Mouse (Mus musculus) testis, adult 2 months (tissue): ENCODE measurements at regions not wholly inside any gene's neighbourhood (a gene's known extent, or its start where the extent isn't known, plus 50 kb on each side); places are given as distances from the start of the nearest gene placed in this dataset.
"Not testable (repeated sequence)": the region's sequence is repeated elsewhere in the genome, so short reads cannot be mapped to it uniquely, and the experiment has no call there.

ENCODE experiments used
- H3K27ac ChIP-seq: fragments of 200-500 bp; 2 replicates; pipeline ENCODE4 v1.5.1; 2012; ENCODE audit warnings: low read depth, low read length; ENCODE audit not compliant: control insufficient read depth, insufficient read depth
- H3K27me3 ChIP-seq: fragments of 200-500 bp; 2 replicates; pipeline ENCODE4 v1.6.1; 2012; ENCODE audit warnings: mild to moderate bottlenecking, low read length, moderate library complexity; ENCODE audit not compliant: control insufficient read depth, insufficient read depth
- H3K36me3 ChIP-seq: fragments of 200-500 bp; 2 replicates; pipeline ENCODE4 v1.6.1; 2012; ENCODE audit warnings: mild to moderate bottlenecking, low read length; ENCODE audit not compliant: control insufficient read depth, insufficient read depth
- H3K4me1 ChIP-seq: fragments of 200-500 bp; 2 replicates; pipeline ENCODE4 v1.6.1; 2012; ENCODE audit warnings: low read length; ENCODE audit not compliant: control insufficient read depth, insufficient read depth
- H3K4me3 ChIP-seq: fragments of 200-500 bp; 2 replicates; pipeline ENCODE4 v1.5.1; 2012; ENCODE audit warnings: low read depth, mild to moderate bottlenecking, low read length, moderate library complexity, mixed read lengths; ENCODE audit not compliant: control insufficient read depth
- CTCF ChIP-seq: fragments of 200-500 bp; IDR thresholded peaks from 2 replicates; pipeline ENCODE4 v1.5.1; 2012; ENCODE audit warnings: low read depth, mild to moderate bottlenecking, inconsistent platforms, low read length, moderate library complexity; ENCODE audit not compliant: control insufficient read depth, insufficient read depth, insufficient replicate concordance
- POLR2A ChIP-seq: fragments of 200-500 bp; IDR thresholded peaks from 2 replicates; pipeline ENCODE4 v1.6.1; 2012; ENCODE audit warnings: low read depth, mild to moderate bottlenecking, inconsistent platforms, low read length, moderate library complexity; ENCODE audit not compliant: control insufficient read depth

- H3K36me3 ChIP-seq, H3K27me3 ChIP-seq, H3K4me1 ChIP-seq, H3K4me3 ChIP-seq, H3K27ac ChIP-seq: not testable (repeated sequence)
These were observed 1149.5 kb upstream of the 2610301B20Rik start for GRCm38 (mm10) chr4:9724801-9725200.

- no peak for TF ChIP-seq POLR2A
- TF ChIP-seq CTCF: no peak
- H3K4me1 ChIP-seq: no peaks in the 10 kb centered on the region
- no peak overlapping the region for H3K4me3 ChIP-seq
- H3K27me3 ChIP-seq: no peaks in the 10 kb centered on the region
- H3K36me3 ChIP-seq: no peaks in the 10 kb centered on the region
- no peak overlapping the region for H3K27ac ChIP-seq
These were observed 1136.6 kb upstream of the 2610301B20Rik start for GRCm38 (mm10) chr4:9737691-9738090.

GRCm38 (mm10) chr4:9747411-9747938 lies 1126.8 kb upstream of the 2610301B20Rik start:
- TF ChIP-seq CTCF: no peak
- TF ChIP-seq POLR2A: no peak
- no peaks in the 10 kb centered on the region for H3K27me3 ChIP-seq
- H3K4me1 ChIP-seq: no peaks in the 10 kb centered on the region
- H3K4me3 ChIP-seq: no peak overlapping the region
- H3K36me3 ChIP-seq: no peaks in the 10 kb centered on the region
- no peak overlapping the region for H3K27ac ChIP-seq

- TF ChIP-seq POLR2A (no peak), CTCF (no peak)
- no peaks in the 10 kb centered on the region for H3K36me3 ChIP-seq
- no peak overlapping the region for H3K27ac ChIP-seq
- no peak overlapping the region for H3K4me3 ChIP-seq
- no peaks in the 10 kb centered on the region for H3K27me3 ChIP-seq
- H3K4me1 ChIP-seq: no peaks in the 10 kb centered on the region
These were observed 1126.2 kb upstream of the 2610301B20Rik start for GRCm38 (mm10) chr4:9748110-9748509.

- no peaks in the 10 kb centered on the region for H3K4me1 ChIP-seq
- H3K4me3 ChIP-seq: no peak overlapping the region
- TF ChIP-seq CTCF: no peak
- no peak for TF ChIP-seq POLR2A
- H3K27me3 ChIP-seq: no peaks in the 10 kb centered on the region
- no peaks in the 10 kb centered on the region for H3K36me3 ChIP-seq
- no peak overlapping the region for H3K27ac ChIP-seq
These were observed 1124.4 kb upstream of the 2610301B20Rik start for GRCm38 (mm10) chr4:9749877-9750276.

- H3K4me3 ChIP-seq: no peak overlapping the region
- H3K27me3 ChIP-seq: no peaks in the 10 kb centered on the region
- TF ChIP-seq CTCF (no peak), POLR2A (no peak)
- H3K27ac ChIP-seq: no peak overlapping the region
- H3K4me1 ChIP-seq: no peaks in the 10 kb centered on the region
- no peaks in the 10 kb centered on the region for H3K36me3 ChIP-seq
These were observed 1123.9 kb upstream of the 2610301B20Rik start for GRCm38 (mm10) chr4:9750404-9750803.

- Histone ChIP-seq H3K4me1 (no peaks in the 10 kb centered on the region), H3K4me3 (no peak overlapping the region), H3K27ac (no peak overlapping the region), H3K27me3 (no peaks in the 10 kb centered on the region), H3K36me3 (no peaks in the 10 kb centered on the region)
- no peak for TF ChIP-seq POLR2A
- no peak for TF ChIP-seq CTCF
These were observed 1111.0 kb upstream of the 2610301B20Rik start for GRCm38 (mm10) chr4:9763321-9763720.

GRCm38 (mm10) chr4:9769633-9770205 lies 1104.6 kb upstream of the 2610301B20Rik start:
- TF ChIP-seq CTCF (no peak), POLR2A (no peak)

More at GRCm38 (mm10) chr4:9769633-9770205, 1104.6 kb upstream of the 2610301B20Rik start:
- no peak overlapping the region for H3K4me3 ChIP-seq
- no peaks in the 10 kb centered on the region for H3K36me3 ChIP-seq
- H3K27ac ChIP-seq: no peak overlapping the region
- H3K27me3 ChIP-seq: no peaks in the 10 kb centered on the region
- H3K4me1 ChIP-seq: peaks cover 10% of the 10 kb centered on the region
